Mouse (Mus musculus) heart, postnatal 14 days (tissue): ENCODE results near the gene Lama2. TPM values are rescaled to one million over a fixed set of nuclear protein-coding genes. Genes with fewer than 3 reads are reported as not detected.
"Not testable (repeated sequence)": the region's sequence is repeated elsewhere in the genome, so short reads cannot be mapped to it uniquely, and the experiment has no call there.

Experiments used
- DNase-seq, 2 experiments: peaks; one replicate each; pipeline ENCODE4 v3.0.0; 2021 to 2022
- intact Hi-C: fragments of 180-260 bp; cut with DNase I; formaldehyde crosslinking; loops from one replicate; pipeline ENCODE4 v1.15.1; 2025
- total RNA-seq, 2 experiments: library from RNA; stranded (reverse); gene quantifications; 2 replicates each; pipeline ENCODE4 v1.2.3; 2021

Lama2 gene
- total RNA-seq, 2 experiments from 2014 or later, result 210 to 213 TPM

- peak; percentile 27 to 49 for DNase-seq
- intact Hi-C loops, result no loop called here
Observed at GRCm38 (mm10) chr10:27063671-27064070, 555.9 kb downstream of the Lama2 start.

GRCm38 (mm10) chr10:27054488-27054887 is 565.1 kb downstream of the Lama2 start:
- no peak for DNase-seq
- intact Hi-C loops, result no loop called here

- no peak for DNase-seq
- intact Hi-C loops, result no loop called here
Observed at GRCm38 (mm10) chr10:27047196-27047595, 572.4 kb downstream of the Lama2 start.

GRCm38 (mm10) chr10:27041812-27042211 is 577.7 kb downstream of the Lama2 start:
- DNase-seq, result no peak
- intact Hi-C loops, result no loop called here

- no peak for DNase-seq
- intact Hi-C loops, result no loop called here
Observed at GRCm38 (mm10) chr10:27022707-27023106, 596.9 kb downstream of the Lama2 start.

GRCm38 (mm10) chr10:27012804-27013365 is 606.7 kb downstream of the Lama2 start:
- DNase-seq, result no peak
- intact Hi-C loops, result no loop called here

- intact Hi-C loops, result no loop called here
- DNase-seq, result no peak
Observed at GRCm38 (mm10) chr10:27007364-27007763, 612.2 kb downstream of the Lama2 start.

- intact Hi-C loops, result no loop called here
Observed at GRCm38 (mm10) chr10:27005716-27006115, 613.8 kb downstream of the Lama2 start.

GRCm38 (mm10) chr10:27001554-27002178 is 617.9 kb downstream of the Lama2 start:
- no peak for DNase-seq
- intact Hi-C loops, result no loop called here

More at GRCm38 (mm10) chr10:27005716-27006115, 613.8 kb downstream of the Lama2 start:
- no peak for DNase-seq

- intact Hi-C loops, result loop anchor here (5.0 kb wide), 2 partner anchors 504 to 624 kb away; no protein-coding TSS in a partner anchor
- DNase-seq, result no peak
Observed at GRCm38 (mm10) chr10:26996684-26997083, 622.9 kb downstream of the Lama2 start.

- DNase-seq, result no peak
- intact Hi-C loops, result loop anchor here (1.0 to 5.0 kb wide), 4 partner anchors 75 to 624 kb away; no protein-coding TSS in a partner anchor
Observed at GRCm38 (mm10) chr10:26995987-26996386, 623.6 kb downstream of the Lama2 start.

GRCm38 (mm10) chr10:26995182-26995975 is 624.2 kb downstream of the Lama2 start:
- DNase-seq, result peak; percentile 45 to 78
- intact Hi-C loops, result loop anchor here (1.0 to 5.0 kb wide), 4 partner anchors 75 to 623 kb away; no protein-coding TSS in a partner anchor

GRCm38 (mm10) chr10:26993971-26994761 is 625.4 kb downstream of the Lama2 start:
- DNase-seq, result no peak
- intact Hi-C loops, result loop anchor here (2.0 kb wide), 1 partner anchor 73 kb away; no protein-coding TSS in a partner anchor

GRCm38 (mm10) chr10:26985451-26985850 is 634.1 kb downstream of the Lama2 start:
- intact Hi-C loops, result no loop called here
- no peak for DNase-seq

GRCm38 (mm10) chr10:26984082-26984481 is 635.5 kb downstream of the Lama2 start:
- intact Hi-C loops, DNase-seq: not testable (repeated sequence)

- DNase-seq, result no peak
- intact Hi-C loops, result no loop called here
Observed at GRCm38 (mm10) chr10:26983583-26983982, 636.0 kb downstream of the Lama2 start.

- intact Hi-C loops, result no loop called here
- DNase-seq, result no peak
Observed at GRCm38 (mm10) chr10:26982621-26983020, 636.9 kb downstream of the Lama2 start.

- intact Hi-C loops, result no loop called here
- DNase-seq, result no peak
Observed at GRCm38 (mm10) chr10:26975372-26975771, 644.2 kb downstream of the Lama2 start.

- intact Hi-C loops, result no loop called here
Observed at GRCm38 (mm10) chr10:26974224-26974623, 645.3 kb downstream of the Lama2 start.

GRCm38 (mm10) chr10:26973575-26973974 is 646.0 kb downstream of the Lama2 start:
- intact Hi-C loops, result no loop called here
- DNase-seq, result no peak

More at GRCm38 (mm10) chr10:26974224-26974623, 645.3 kb downstream of the Lama2 start:
- no peak for DNase-seq
